Mouse (Mus musculus): ENCODE data around the gene Lrrc15.

Lrrc15 gene

GRCm38 (mm10) chr16:30282844-30283495 lies at the start of gene Lrrc15:
Gene Lrrc15, minus strand, starts transcription at chr16:30283256.
- no peak for DNase-seq

- no peak for DNase-seq
Observed at GRCm38 (mm10) chr16:30314236-30314635, 31.2 kb upstream of the Lrrc15 start.

- no peak for DNase-seq
Observed at GRCm38 (mm10) chr16:30310647-30311046, 27.6 kb upstream of the Lrrc15 start, which contains the start of gene Gp5. Gene Gp5, minus strand, starts transcription at chr16:30310779.

GRCm38 (mm10) chr16:30310171-30310515 lies 27.1 kb upstream of the Lrrc15 start:
- DNase-seq = no peak

GRCm38 (mm10) chr16:30309395-30310170 lies 26.5 kb upstream of the Lrrc15 start:
- DNase-seq = no peak

GRCm38 (mm10) chr16:30308616-30309394 lies 25.7 kb upstream of the Lrrc15 start:
- DNase-seq = peak; percentile 64

- no peak for DNase-seq
Observed at GRCm38 (mm10) chr16:30307961-30308615, 25.0 kb upstream of the Lrrc15 start.

GRCm38 (mm10) chr16:30307306-30307705 lies 24.2 kb upstream of the Lrrc15 start:
- DNase-seq = no peak

GRCm38 (mm10) chr16:30306102-30306501 lies 23.0 kb upstream of the Lrrc15 start:
- no peak for DNase-seq

- no peak for DNase-seq
Observed at GRCm38 (mm10) chr16:30304236-30304635, 21.2 kb upstream of the Lrrc15 start.

GRCm38 (mm10) chr16:30303411-30303810 lies 20.4 kb upstream of the Lrrc15 start:
- no peak for DNase-seq

GRCm38 (mm10) chr16:30302686-30303085 lies 19.6 kb upstream of the Lrrc15 start:
- no peak for DNase-seq

GRCm38 (mm10) chr16:30299711-30300277 lies 16.7 kb upstream of the Lrrc15 start:
- DNase-seq = no peak

- DNase-seq = no peak
Observed at GRCm38 (mm10) chr16:30297450-30297849, 14.4 kb upstream of the Lrrc15 start.

- no peak for DNase-seq
Observed at GRCm38 (mm10) chr16:30296601-30297275, 13.7 kb upstream of the Lrrc15 start.

GRCm38 (mm10) chr16:30295106-30295505 lies 12.1 kb upstream of the Lrrc15 start:
- DNase-seq = no peak

GRCm38 (mm10) chr16:30290436-30290835 lies 7.4 kb upstream of the Lrrc15 start:
- DNase-seq = no peak

- DNase-seq = no peak
Observed at GRCm38 (mm10) chr16:30285701-30286100, 2.6 kb upstream of the Lrrc15 start.

GRCm38 (mm10) chr16:30283743-30284337 lies 784 bp upstream of the Lrrc15 start:
- DNase-seq = peak; percentile 36

- no peak for DNase-seq
Observed at GRCm38 (mm10) chr16:30280676-30281297, 2.3 kb downstream of the Lrrc15 start.

- DNase-seq = no peak
Observed at GRCm38 (mm10) chr16:30278406-30278805, 4.7 kb downstream of the Lrrc15 start.

Data from right cerebral cortex, postnatal 4 days (tissue).